Mouse (Mus musculus) spleen, adult 2 months (tissue): ENCODE data around the gene Lrrc55. TPM values are rescaled to one million over a fixed set of nuclear protein-coding genes. Genes with fewer than 3 reads are reported as not detected.

Experiments
- DNase-seq, 2 experiments: peaks; one replicate each; pipeline versions ENCODE4 v3.0.0 to v3.0.0-alpha.2; 2012 to 2021; ENCODE audit warnings: low spot score in 2 of 2, low read depth in 1 of 2
- H3K27ac ChIP-seq: fragments of 200-500 bp; 2 replicates; pipeline ENCODE4 v1.5.1; 2012; ENCODE audit warnings: low read length, inconsistent platforms; ENCODE audit not compliant: insufficient read depth
- H3K27me3 ChIP-seq: fragments of 200-500 bp; 2 replicates; pipeline ENCODE4 v1.6.1; 2012; ENCODE audit warnings: mild to moderate bottlenecking, moderate library complexity, low read length, inconsistent platforms; ENCODE audit not compliant: control insufficient read depth, insufficient read depth
- H3K36me3 ChIP-seq: fragments of 200-500 bp; 2 replicates; pipeline ENCODE4 v1.6.1; 2012; ENCODE audit warnings: mild to moderate bottlenecking, low read length, inconsistent platforms; ENCODE audit not compliant: control insufficient read depth, insufficient read depth
- H3K4me1 ChIP-seq: fragments of 200-500 bp; 2 replicates; pipeline ENCODE4 v1.6.1; 2011; ENCODE audit warnings: inconsistent platforms; ENCODE audit not compliant: control insufficient read depth, insufficient read depth, insufficient read length
- H3K4me3 ChIP-seq: fragments of 200-500 bp; 2 replicates; pipeline ENCODE4 v1.5.1; 2011; ENCODE audit warnings: mild to moderate bottlenecking, inconsistent platforms; ENCODE audit not compliant: insufficient read depth, insufficient read length; ENCODE audit errors: extremely low read depth
- CTCF ChIP-seq: fragments of 200-500 bp; IDR thresholded peaks from 2 replicates; pipeline ENCODE4 v1.5.1; 2011; ENCODE audit warnings: mild to moderate bottlenecking, inconsistent platforms; ENCODE audit not compliant: insufficient read depth, insufficient read length, insufficient replicate concordance; ENCODE audit errors: extremely low read depth
- POLR2A ChIP-seq: fragments of 200-500 bp; IDR thresholded peaks from 2 replicates; pipeline ENCODE4 v1.6.1; 2011; ENCODE audit warnings: low read depth, low read length, inconsistent platforms
- WGBS: fragments of 180-500 bp; shearing (Covaris S2); methylation state at CpG from one replicate; pipeline ENCODE4 v1.1.7; 2018; 5-methylcytosine and 5-hydroxymethylcytosine counted together
- polyA plus RNA-seq: library from polyadenylated mRNA; depleted of rRNA; stranded (reverse); fragments of >200 nt; gene quantifications from 2 replicates; pipeline ENCODE4 v1.2.3, GENCODE M21; 2012

Gene Lrrc55
- polyA plus RNA-seq, 1 experiment = 0.19 TPM

DNA sequence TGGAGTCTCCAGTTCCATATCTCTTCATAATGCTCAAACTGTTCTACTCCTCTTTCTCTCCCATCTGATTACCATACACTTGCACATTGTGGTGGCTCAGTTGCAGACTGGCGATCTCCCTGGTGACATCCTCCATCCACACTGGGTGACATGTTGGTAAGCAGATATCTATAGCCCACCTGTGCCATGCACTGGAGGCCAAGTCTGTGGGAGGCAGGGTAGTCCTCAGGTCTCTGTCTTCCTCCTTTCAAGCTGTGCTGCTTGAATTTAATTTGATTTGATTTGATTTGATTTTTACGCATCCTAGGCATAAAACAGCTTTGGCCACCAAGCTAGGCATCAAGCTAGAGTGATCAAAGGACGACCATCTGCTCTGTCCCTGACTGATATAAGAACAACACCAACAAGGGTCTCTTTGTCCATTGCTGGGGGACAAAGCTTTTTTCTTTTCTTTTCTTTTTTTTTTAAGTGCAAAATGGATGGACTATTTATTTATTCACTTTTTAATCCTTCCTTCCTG lies 30.9 kb upstream of the Lrrc55 start:
- no peak for DNase-seq
- H3K36me3 ChIP-seq = no peaks in the 10 kb centered on the region
- no peak overlapping the region for H3K4me3 ChIP-seq
- H3K4me1 ChIP-seq = no peaks in the 10 kb centered on the region
- H3K27me3 ChIP-seq = no peaks in the 10 kb centered on the region
- TF ChIP-seq POLR2A = no peak
- TF ChIP-seq CTCF = no peak
- 87% methylated on average over 3 of the region's 3 CpGs for WGBS
- no peak overlapping the region for H3K27ac ChIP-seq

DNA sequence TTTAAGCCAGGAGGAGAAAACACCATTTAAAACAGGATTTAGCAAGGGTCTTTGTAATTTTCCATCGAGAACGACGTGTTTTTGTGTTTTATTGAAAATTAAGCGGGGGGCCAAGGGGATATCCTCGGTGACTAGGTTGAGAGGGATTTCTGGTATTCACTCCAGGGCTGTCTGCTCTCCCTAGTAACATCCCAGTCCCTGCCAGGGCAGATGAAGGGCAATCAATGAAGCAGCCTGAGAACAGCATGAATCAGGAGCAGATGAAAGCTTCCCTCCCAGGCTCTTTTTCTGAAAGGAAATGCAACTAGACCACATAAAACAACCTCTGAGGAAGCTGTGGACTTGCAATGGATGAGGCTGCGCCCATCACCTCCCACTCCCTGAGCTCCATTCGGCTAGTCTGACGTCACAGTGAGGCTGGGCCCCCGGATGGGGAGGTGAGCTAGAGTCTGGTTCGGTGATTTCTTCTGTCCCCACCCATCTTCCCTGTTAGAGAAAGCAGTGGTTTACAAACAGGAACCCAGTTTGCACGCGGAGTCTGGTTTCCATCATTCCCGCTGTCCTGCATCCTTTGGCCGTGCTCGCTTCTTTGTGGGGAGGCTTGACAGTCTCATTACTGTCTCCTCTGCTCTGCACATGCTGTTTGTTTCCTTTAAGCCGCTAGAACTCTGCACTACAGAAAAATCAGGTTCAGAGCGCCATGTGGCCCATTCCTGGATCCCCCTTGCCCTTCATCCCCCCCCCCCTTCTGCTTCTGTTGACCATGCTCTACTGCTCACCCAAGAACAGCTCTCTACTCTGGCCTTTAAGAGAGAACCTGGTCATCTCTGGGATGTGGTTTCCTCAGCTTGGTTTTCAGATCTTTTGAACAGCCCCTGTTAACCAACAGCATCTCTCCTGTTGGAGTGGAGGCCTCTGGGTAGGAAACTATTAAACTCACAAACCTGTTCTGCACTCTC lies 27.5 kb upstream of the Lrrc55 start:
- Histone ChIP-seq H3K27ac (no peak overlapping the region), H3K27me3 (no peaks in the 10 kb centered on the region), H3K4me3 (no peak overlapping the region), H3K4me1 (no peaks in the 10 kb centered on the region), H3K36me3 (no peaks in the 10 kb centered on the region)
- WGBS = 44% methylated on average over 17 of the region's 17 CpGs
- TF ChIP-seq POLR2A = no peak
- no peak for TF ChIP-seq CTCF
- DNase-seq = no peak

DNA sequence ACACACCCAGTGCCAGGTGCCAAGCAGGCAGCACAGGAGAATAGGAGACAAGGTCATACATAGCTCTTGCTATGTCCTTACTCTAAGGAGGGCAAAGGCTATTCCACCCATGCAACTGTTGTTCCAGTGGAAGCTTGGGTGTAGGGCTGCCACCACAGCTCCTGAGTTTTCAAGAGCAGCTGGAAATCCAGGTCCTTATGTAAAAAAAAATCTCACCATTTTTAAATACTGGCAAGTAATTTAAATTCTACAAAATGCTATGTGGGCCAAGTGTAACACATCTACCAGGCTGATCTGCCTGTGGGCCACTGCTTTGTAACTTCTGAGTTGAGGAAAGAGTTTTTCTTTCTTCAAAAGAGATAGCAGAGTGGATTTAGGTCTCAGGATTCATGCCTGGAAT lies 19.6 kb upstream of the Lrrc55 start:
- Histone ChIP-seq H3K4me3 (no peak overlapping the region), H3K4me1 (no peaks in the 10 kb centered on the region), H3K36me3 (no peaks in the 10 kb centered on the region), H3K27ac (no peak overlapping the region), H3K27me3 (no peaks in the 10 kb centered on the region)
- no peak for TF ChIP-seq POLR2A
- TF ChIP-seq CTCF = no peak
- no peak for DNase-seq

DNA sequence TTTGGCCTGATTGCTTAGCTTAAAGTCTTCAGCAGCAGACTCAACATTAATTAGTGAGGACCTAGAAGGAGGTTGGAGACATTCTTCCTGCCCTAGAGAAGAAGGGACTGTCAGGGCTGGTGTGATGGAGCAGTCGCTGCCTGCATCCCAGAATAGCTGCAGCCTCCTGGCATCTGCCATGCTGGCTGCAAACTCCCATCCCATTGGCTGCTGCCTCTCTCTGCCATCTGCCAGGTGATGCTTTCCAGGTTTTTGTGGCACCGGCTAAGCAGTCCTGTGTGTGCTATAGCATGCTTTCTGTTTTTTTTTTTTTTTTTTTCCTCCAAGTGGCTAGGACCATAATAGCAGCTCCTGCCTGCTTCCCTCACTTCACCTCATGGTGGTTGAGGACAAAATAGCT lies 16.7 kb upstream of the Lrrc55 start:
- H3K36me3 ChIP-seq = no peaks in the 10 kb centered on the region
- no peak for DNase-seq
- H3K4me3 ChIP-seq = no peak overlapping the region
- TF ChIP-seq POLR2A (no peak), CTCF (no peak)
- H3K27ac ChIP-seq = no peak overlapping the region
- no peaks in the 10 kb centered on the region for H3K4me1 ChIP-seq
- WGBS = 77% methylated on average over 2 of the region's 2 CpGs
- H3K27me3 ChIP-seq = no peaks in the 10 kb centered on the region

DNA sequence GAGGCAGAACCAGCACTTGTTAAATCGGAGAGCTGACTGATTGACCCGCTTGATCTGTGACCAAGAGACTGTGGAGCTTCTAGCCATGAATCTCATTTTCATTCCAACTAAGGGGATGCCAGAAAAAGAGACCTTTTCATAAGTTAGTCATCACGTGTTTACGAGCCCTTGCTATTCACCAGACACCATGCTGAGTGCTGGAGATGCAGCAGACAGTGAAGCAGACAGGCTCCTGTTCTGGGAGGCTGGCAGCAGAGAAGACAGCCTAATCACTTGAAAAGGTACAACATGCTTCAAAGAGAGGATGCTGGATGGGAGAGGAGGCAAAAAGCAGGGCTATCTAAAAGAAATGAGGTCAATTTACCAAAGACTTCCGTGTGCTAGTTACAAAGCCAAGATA lies 12.3 kb upstream of the Lrrc55 start:
- no peak for DNase-seq
- Histone ChIP-seq H3K4me3 (no peak overlapping the region), H3K27ac (no peak overlapping the region), H3K4me1 (no peaks in the 10 kb centered on the region), H3K36me3 (no peaks in the 10 kb centered on the region), H3K27me3 (no peaks in the 10 kb centered on the region)
- 84% methylated on average over 5 of the region's 5 CpGs for WGBS
- no peak for TF ChIP-seq CTCF
- TF ChIP-seq POLR2A = no peak

DNA sequence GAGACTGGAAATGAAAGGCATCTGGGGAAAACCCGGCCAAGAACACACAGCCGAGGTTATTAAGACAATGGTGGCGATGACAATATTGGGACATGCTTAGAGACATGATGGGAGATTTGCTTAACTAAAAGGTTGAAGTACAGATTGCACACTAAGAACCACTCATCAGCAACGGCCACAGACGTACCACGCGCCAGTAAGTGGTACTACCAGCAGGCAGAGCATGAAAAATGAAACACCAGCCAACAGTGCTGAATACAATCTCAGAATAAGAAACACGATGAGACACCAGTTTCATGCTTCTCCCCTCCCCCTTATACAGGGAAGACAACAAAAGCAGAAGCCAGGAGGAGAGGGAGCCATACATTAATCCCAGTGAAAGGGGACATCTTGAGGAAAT lies 8.2 kb upstream of the Lrrc55 start:
- Histone ChIP-seq H3K36me3 (no peaks in the 10 kb centered on the region), H3K27ac (no peak overlapping the region), H3K4me3 (no peak overlapping the region), H3K4me1 (no peaks in the 10 kb centered on the region), H3K27me3 (no peaks in the 10 kb centered on the region)
- no peak for DNase-seq
- WGBS = 84% methylated on average over 8 of the region's 8 CpGs
- TF ChIP-seq CTCF = no peak
- TF ChIP-seq POLR2A = no peak

DNA sequence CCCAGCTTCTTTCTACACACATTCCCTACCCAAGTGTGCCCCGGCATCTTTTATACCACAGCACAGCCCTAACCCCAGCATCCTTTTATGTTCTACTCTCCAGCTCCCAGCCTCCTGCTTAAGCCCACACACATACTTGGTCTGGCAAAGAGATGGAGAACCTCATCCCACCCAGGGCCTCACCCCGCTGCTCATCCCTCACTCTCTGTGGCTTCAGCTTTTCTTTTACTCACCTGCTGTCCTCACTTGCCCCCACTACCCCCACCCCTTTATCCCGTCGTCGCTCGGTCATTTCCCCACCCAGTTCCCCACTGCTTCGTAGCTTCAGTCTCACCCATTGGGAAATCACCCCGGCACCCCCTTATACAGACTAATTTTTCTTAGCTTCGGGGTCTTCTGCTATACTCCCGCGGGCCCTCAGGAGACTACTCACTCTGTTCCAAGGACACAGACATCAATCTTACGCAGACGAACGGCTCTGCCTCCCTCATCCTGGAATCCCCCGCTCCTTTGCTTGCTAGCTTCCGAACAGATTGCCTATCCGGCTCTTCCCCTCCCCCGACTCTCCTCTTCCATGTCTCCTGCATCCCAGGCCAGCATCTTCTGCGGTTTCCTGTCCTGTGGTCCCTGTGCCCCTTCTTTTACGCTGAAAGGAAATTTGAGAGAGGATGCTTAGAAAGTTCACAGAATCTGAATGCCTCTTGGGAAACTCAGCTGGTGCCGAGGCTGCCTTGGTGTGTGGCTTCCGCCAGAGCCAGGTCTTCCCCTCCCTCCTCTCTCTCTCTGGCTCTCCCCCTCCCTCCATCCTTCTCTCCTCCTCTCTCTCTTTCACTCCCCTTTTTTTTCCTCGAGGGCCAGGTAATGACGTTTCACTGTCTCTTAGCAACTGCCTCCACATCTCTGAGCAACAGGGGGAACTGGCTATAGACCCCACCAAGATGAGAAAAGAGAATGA lies 1.3 kb upstream of the Lrrc55 start:
- 10% methylated on average over 24 of the region's 24 CpGs for WGBS
- H3K27ac ChIP-seq = no peak overlapping the region
- TF ChIP-seq CTCF (no peak), POLR2A (no peak)
- no peaks in the 10 kb centered on the region for H3K36me3 ChIP-seq
- H3K4me1 ChIP-seq = no peaks in the 10 kb centered on the region
- DNase-seq = no peak
- peaks cover 1% of the 10 kb centered on the region; the same call in 1 of the 2 replicates for H3K27me3 ChIP-seq
- no peak overlapping the region for H3K4me3 ChIP-seq
